ENCODE assay signal across 27 mouse cellular contexts in genomic region chr6:88661696-88662095, GRCm38 (mm10). TPM values are rescaled to one million over a fixed set of nuclear protein-coding genes. Genes with fewer than 3 reads are reported as not detected.
A peak's percentile ranks its signal among the peaks of the same experiment; 100 is the strongest.
DNase-seq lines count a peak whose midpoint lies in the region; ATAC-seq and TF ChIP-seq lines count a peak whose summit lies in the region.
"Had no signal": no experiment of that assay in that cellular context is flagged by ENCODE, and none has a peak within 500 bp of the region (broad histone marks: within the 10 kb centered on the region; RNA-seq: fewer than 3 reads in every experiment).

No protein-coding gene starts in this region.

- no peak overlapping the region for H3K27ac ChIP-seq in kidney, adult 2 months (ENCODE audit: insufficient read depth, low read depth, low read length)
- H3K27ac ChIP-seq in kidney, embryonic 15.5 days: no peak overlapping the region
- H3K27ac ChIP-seq: forebrain, embryonic 12.5 days; hindbrain, postnatal 0 days; intestine, embryonic 15.5 days; left cerebral cortex, adult 2 months; liver, embryonic 14.5 days; macrophage; midbrain, embryonic 13.5 days; neural tube, embryonic 13.5 days; stomach, postnatal 0 days had no signal

- TF ChIP-seq CTCF in kidney, adult 2 months (conservative IDR thresholded peaks at IDR 0.05; ENCODE audit: insufficient read depth, insufficient read length, low read depth, low read length): no peak

- intact Hi-C loops in left cerebral cortex, postnatal 4 days (cut with DNase I): no loop called here

- H3K4me2 ChIP-seq in kidney, embryonic 15.5 days: no peak overlapping the region
- H3K4me2 ChIP-seq: forebrain, embryonic 12.5 days; intestine, embryonic 15.5 days; midbrain, embryonic 13.5 days; neural tube, embryonic 13.5 days had no signal

- WGBS in kidney, adult 2 months: 62% methylated on average over 2 of the region's 2 CpGs
- 84% methylated on average over 2 of the region's 2 CpGs for WGBS in kidney, embryonic 15.5 days

- H3K9ac ChIP-seq in kidney, embryonic 15.5 days: no peak overlapping the region
- H3K9ac ChIP-seq: forebrain, embryonic 12.5 days; forebrain, postnatal 0 days; intestine, embryonic 15.5 days; liver, embryonic 14.5 days; midbrain, embryonic 13.5 days; neural tube, embryonic 13.5 days had no signal

- no peaks in the 10 kb centered on the region for H3K9me3 ChIP-seq in kidney, embryonic 15.5 days (replicated peaks)
- H3K9me3 ChIP-seq: forebrain, embryonic 12.5 days; intestine, embryonic 15.5 days; midbrain, embryonic 13.5 days; neural tube, embryonic 13.5 days had no signal

- H3K4me3 ChIP-seq in kidney, adult 2 months (ENCODE audit: insufficient read depth, low read depth, low read length): no peak overlapping the region
- H3K4me3 ChIP-seq in kidney, embryonic 15.5 days (replicated peaks): no peak overlapping the region
- H3K4me3 ChIP-seq: erythroblast, embryonic 14.5 days; forebrain, embryonic 12.5 days; intestine, embryonic 15.5 days; left cerebral cortex, adult 2 months; midbrain, embryonic 13.5 days; neural tube, embryonic 13.5 days had no signal

- no peaks in the 10 kb centered on the region for H3K36me3 ChIP-seq in kidney, adult 2 months (ENCODE audit: control insufficient read depth, insufficient read depth, low read length)
- H3K36me3 ChIP-seq in kidney, embryonic 15.5 days: no peaks in the 10 kb centered on the region
- H3K36me3 ChIP-seq: forebrain, embryonic 12.5 days; intestine, embryonic 15.5 days; midbrain, embryonic 13.5 days; neural tube, embryonic 13.5 days had no signal

- no peak for ATAC-seq in kidney, embryonic 15.5 days (replicated peaks; ENCODE audit: low FRiP score)
- ATAC-seq: forebrain, postnatal 0 days; hindbrain, postnatal 0 days; intestine, embryonic 15.5 days; midbrain, embryonic 13.5 days had no signal

- H3K27me3 ChIP-seq in kidney, adult 2 months (replicated peaks; ENCODE audit: control insufficient read depth, insufficient read depth, low read length): no peaks in the 10 kb centered on the region
- no peaks in the 10 kb centered on the region for H3K27me3 ChIP-seq in kidney, embryonic 15.5 days
- H3K27me3 ChIP-seq: forebrain, embryonic 12.5 days; intestine, embryonic 15.5 days; midbrain, embryonic 13.5 days; neural tube, embryonic 13.5 days had no signal

- peak; percentile 39 for DNase-seq in kidney, adult 2 months
- DNase-seq in adrenal gland, adult 2 months: peak; percentile 79
- peak; percentile 16 for DNase-seq in adrenal gland, postnatal 14 days
- DNase-seq in kidney, postnatal 36 days: peak; percentile 33 to 37
- no peak for DNase-seq in left cerebral cortex, postnatal 4 days
- DNase-seq in liver: no peak
- DNase-seq: cerebellum, adult 2 months; cerebellum, postnatal 14 days; forebrain, postnatal 0 days; heart, postnatal 14 days; lung, adult 2 months; lung, postnatal 10 days; right cerebral cortex, postnatal 4 days; thymus, adult 18-20 months; thymus, postnatal 25 days had no signal

- no peak for TF ChIP-seq POLR2A in kidney, adult 2 months (IDR thresholded peaks at IDR 0.05; ENCODE audit: low read depth, low read length)

- H3K4me1 ChIP-seq in kidney, adult 2 months (ENCODE audit: control insufficient read depth, insufficient read depth, low read length): no peaks in the 10 kb centered on the region
- H3K4me1 ChIP-seq in kidney, embryonic 15.5 days: no peaks in the 10 kb centered on the region
- H3K4me1 ChIP-seq: forebrain, embryonic 12.5 days; intestine, embryonic 15.5 days; midbrain, embryonic 13.5 days; neural tube, embryonic 13.5 days had no signal

RNA-seq across cellular contexts. Expression of gene Kbtbd12, which starts 23.9 kb away (rescaled TPM):
- polyA plus RNA-seq in kidney, adult 2 months (2012; rRNA removed): 0.44 TPM in 1 of 2 replicates, not detected in the other
- 0.34 and 0.45 TPM in 2 replicates for polyA plus RNA-seq in kidney, embryonic 15.5 days (2015; fragmentation: Nextera tagmentation; extraction: Ambion mirVana)
- total RNA-seq in adrenal gland, adult 2 months (2021): 1 to 10 TPM in 1 of 2 experiments, under 1 TPM in 1; 0.84 to 1.1 TPM
- polyA plus RNA-seq in adrenal gland, adult 2 months (2012; rRNA removed): 0.06 TPM in 1 of 2 replicates, not detected in the other
- total RNA-seq in adrenal gland, postnatal 14 days (2021): 0.52 and 0.86 TPM in 2 replicates
- under 1 TPM in 1 of 2 experiments, not detected in 1; 0.32 TPM for total RNA-seq in left cerebral cortex, postnatal 4 days (2021)
- polyA plus RNA-seq: erythroblast, embryonic 14.5 days; hindbrain, embryonic 11.5 days; midbrain, embryonic 13.5 days; neural tube, embryonic 13.5 days had no signal

Comparison
In these comparisons a context has a peak if more than half of its experiments do, and no peak if none do; other contexts are left out.
1. DNase-seq: peak in kidney, adult 2 months (single experiment), adrenal gland, adult 2 months (single experiment), adrenal gland, postnatal 14 days (single experiment) and kidney, postnatal 36 days (2 of 2); none in left cerebral cortex, postnatal 4 days (single experiment) and liver (single experiment).